Mouse (Mus musculus): ENCODE measurements around the gene Iqsec2. TPM values are rescaled to one million over a fixed set of nuclear protein-coding genes. Genes with fewer than 3 reads are reported as not detected.

The Iqsec2 gene
- polyA plus RNA-seq, 1 experiment from 2014 or later = 0.60 TPM

DNA sequence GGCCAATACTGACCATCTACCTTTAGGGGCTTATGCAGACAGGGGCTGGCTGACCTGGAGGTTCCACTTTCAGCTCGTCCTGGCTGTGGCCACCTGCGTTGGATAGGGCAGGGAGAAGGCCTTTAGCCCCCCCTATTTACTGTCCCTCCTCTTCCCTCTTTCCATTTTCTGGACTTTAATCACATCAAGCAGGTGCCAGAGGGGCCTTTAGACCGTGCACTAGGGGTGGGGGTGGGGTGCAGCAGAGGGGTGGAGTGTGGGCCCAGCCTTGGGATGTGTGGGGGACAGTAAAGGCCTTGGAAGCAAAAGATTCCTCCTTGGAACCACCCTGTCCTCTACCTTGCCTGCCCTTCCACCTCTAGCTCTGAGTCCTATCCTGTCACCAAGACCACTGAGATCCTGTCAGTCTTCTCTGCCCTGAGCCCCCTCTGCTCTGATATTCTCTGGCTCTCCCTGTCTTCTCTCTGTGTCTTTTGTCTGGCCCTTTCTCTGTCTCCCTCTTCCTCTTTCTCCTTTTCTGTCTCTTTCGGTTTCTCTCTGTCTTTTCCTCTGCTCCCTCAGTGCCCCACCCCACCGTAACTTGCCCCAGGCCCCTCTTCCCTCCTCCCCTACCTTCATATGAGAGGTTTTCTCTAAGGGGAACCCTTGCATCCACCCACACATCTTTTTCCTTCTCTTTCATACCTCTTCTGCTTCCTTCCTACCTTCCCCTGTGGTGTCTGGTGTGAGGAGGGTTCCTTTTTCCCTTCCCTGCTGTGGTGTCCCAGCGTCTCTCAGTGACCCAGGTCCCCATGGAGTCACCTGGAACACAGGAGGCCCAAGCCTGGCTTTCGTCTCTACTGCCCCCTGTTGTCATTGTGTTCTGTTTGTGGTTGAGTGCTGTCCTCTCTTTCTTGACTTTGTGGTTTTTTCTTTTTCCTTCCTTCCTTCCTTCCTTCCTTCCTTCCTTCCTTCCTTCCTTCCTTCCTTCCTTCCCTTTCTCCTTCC lies 35.9 kb downstream of the Iqsec2 start:
- peak overlapping the region; percentile 26; the same call in 1 of the 2 replicates for H3K4me2 ChIP-seq
- no peak overlapping the region for H3K9ac ChIP-seq
- H3K27ac ChIP-seq = no peak overlapping the region
- ATAC-seq (ENCODE audit: low read depth) (no peak; the same call in 1 of the 2 replicates), DNase-seq (no peak)
- H3K27me3 ChIP-seq = peaks cover 3% of the 10 kb centered on the region; the same call in 1 of the 2 replicates
- 39% methylated on average over 7 of the region's 7 CpGs for WGBS (ENCODE audit: insufficient replicate concordance)
- no peak overlapping the region for H3K4me3 ChIP-seq (replicated peaks)
- no peaks in the 10 kb centered on the region for H3K36me3 ChIP-seq
- no peaks in the 10 kb centered on the region for H3K4me1 ChIP-seq (replicated peaks)
- no peaks in the 10 kb centered on the region for H3K9me3 ChIP-seq (replicated peaks)

DNA sequence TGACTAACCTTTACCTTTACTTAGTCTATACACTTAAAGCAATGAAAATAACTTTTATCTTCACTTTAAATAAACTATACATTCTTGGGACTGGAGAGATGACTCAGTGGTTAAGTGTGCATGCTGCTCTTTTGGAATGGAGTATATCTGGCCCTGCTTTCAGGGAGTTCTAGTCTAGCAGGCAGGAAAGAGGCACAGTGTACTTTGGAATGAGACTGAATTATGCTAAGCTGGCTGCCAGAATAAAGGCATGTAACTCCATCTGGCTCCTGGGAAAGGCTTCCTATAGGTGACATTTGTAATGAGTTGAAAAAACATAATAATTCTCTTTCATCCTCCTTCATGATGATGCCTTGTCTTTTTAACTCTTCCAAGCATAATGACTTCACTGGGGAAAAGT lies 43.1 kb downstream of the Iqsec2 start:
- no peak overlapping the region for H3K27ac ChIP-seq
- ATAC-seq (ENCODE audit: low read depth) = no peak
- no peak overlapping the region for H3K4me2 ChIP-seq
- H3K36me3 ChIP-seq = no peaks in the 10 kb centered on the region
- H3K9me3 ChIP-seq (replicated peaks) = no peaks in the 10 kb centered on the region
- H3K9ac ChIP-seq = no peak overlapping the region
- DNase-seq = no peak
- H3K4me1 ChIP-seq (replicated peaks) = no peaks in the 10 kb centered on the region
- peaks cover 10% of the 10 kb centered on the region; the same call in 1 of the 2 replicates for H3K27me3 ChIP-seq
- no peak overlapping the region for H3K4me3 ChIP-seq (replicated peaks)

DNA sequence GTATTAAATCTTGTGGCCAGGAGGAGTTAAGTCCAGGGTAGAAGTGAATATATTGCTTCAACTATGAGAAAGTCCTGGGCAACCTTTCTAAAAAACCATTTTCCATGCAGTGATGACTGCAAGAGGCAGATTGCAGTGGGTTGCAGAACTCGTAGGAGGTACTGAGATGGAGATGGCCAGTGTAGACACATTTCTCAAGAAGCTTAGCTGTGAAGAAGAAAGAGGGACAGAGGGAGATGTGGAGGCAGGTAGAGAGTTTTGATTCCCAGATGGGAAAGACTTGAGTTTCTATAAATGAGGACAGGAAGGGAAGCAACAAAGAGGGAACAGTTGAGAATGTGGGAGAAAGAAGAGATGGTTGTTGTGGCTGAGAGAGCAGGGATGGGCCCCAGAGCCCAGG lies 47.2 kb downstream of the Iqsec2 start:
- no peak overlapping the region for H3K4me2 ChIP-seq
- peaks cover 25% of the 10 kb centered on the region; the same call in 1 of the 2 replicates for H3K27me3 ChIP-seq
- H3K9me3 ChIP-seq (replicated peaks) = no peaks in the 10 kb centered on the region
- no peak overlapping the region for H3K4me3 ChIP-seq (replicated peaks)
- no peak overlapping the region for H3K9ac ChIP-seq
- no peaks in the 10 kb centered on the region for H3K4me1 ChIP-seq (replicated peaks)
- 55% methylated on average over 1 of the region's 1 CpGs for WGBS (ENCODE audit: insufficient replicate concordance)
- no peak overlapping the region for H3K27ac ChIP-seq
- no peak for ATAC-seq (ENCODE audit: low read depth)
- no peaks in the 10 kb centered on the region for H3K36me3 ChIP-seq
- no peak for DNase-seq

DNA sequence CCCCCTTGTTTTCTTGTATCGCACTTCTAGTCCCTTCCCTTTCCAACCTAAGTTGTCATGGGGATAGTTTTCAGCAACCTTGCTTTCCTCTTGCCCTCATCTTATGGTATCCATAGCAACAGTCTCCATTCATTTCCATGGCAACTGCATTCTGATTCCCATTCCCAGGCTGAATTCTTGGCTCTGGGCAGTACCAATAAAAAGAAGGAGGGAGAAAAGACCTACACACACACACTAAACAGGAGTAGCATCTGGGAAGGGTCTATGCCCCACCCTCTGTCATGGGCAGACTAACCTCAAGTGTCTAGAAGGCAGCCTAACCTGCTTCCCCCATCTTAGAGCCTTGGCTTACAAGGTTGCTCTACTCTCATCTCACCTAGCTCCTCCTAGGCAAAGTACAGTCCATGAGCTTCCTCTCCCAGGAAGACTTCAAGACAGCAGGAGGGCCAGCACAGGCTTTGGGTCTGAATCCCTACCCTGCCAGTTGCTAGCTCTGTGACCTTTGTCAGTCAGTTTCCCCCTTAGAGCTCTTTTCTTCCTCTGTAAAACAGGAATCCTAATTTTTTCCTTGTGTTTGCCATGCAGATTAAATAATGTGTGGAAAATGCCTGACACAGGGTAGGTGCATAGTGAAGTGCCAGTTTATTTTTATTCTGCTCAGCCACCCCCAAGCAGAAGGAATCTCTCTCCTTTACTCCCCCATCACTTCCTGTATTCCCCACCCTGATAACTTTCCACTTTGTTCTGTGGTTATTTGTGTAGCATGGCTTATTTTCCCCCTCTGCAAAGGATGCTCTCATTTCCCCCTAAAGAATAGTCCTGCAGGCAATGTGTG lies 54.0 kb downstream of the Iqsec2 start:
- Histone ChIP-seq H3K4me1 (replicated peaks) (peaks cover 3% of the 10 kb centered on the region), H3K9ac (no peak overlapping the region), H3K27me3 (peaks cover 37% of the 10 kb centered on the region), H3K36me3 (no peaks in the 10 kb centered on the region), H3K27ac (no peak overlapping the region), H3K4me3 (replicated peaks) (no peak overlapping the region), H3K9me3 (replicated peaks) (no peaks in the 10 kb centered on the region), H3K4me2 (no peak overlapping the region)
- ATAC-seq (ENCODE audit: low read depth) = no peak
- 65% methylated on average over 1 of the region's 1 CpGs for WGBS (ENCODE audit: insufficient replicate concordance)
- DNase-seq = no peak

DNA sequence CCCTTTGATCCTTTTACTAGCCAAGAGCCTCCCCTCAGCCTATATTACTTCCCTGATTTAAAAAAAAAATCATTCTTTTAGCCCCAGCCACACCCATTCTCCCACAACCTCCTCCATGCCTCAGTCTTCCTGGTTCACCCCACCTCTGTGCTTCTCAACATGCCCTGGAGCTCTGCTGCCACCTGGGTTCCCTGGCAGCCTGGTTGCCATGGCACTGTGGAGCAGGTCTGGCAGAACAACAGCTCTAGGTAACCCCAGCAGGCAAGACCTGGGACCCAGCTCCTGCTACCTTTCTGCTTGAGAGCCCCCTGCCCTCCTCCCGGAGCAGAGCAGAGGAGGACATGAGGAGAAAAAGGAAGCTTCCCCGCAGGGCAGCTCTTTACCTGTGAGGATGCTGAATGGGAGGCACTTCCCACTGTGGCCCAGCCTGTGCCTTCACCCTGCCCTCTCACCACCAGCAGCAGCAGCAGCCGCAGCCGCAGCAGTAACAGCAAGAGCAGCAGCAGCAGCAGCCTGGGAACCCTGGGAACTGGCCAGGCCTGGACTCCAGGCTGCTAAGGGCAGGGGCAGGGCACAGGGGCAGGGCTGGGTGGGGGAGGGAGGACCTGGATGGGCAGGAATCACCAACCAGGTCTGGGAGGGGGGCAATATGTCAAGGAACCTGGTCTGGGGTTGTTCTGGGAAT lies 57.8 kb downstream of the Iqsec2 start:
- Histone ChIP-seq H3K9ac (no peak overlapping the region), H3K27ac (no peak overlapping the region), H3K4me1 (replicated peaks) (peaks cover 5% of the 10 kb centered on the region), H3K36me3 (no peaks in the 10 kb centered on the region), H3K4me3 (replicated peaks) (no peak overlapping the region), H3K9me3 (replicated peaks) (no peaks in the 10 kb centered on the region), H3K27me3 (peaks cover 36% of the 10 kb centered on the region), H3K4me2 (no peak overlapping the region)
- ATAC-seq (ENCODE audit: low read depth) (no peak), DNase-seq (no peak)
- WGBS (ENCODE audit: insufficient replicate concordance) = 48% methylated on average over 4 of the region's 4 CpGs

DNA sequence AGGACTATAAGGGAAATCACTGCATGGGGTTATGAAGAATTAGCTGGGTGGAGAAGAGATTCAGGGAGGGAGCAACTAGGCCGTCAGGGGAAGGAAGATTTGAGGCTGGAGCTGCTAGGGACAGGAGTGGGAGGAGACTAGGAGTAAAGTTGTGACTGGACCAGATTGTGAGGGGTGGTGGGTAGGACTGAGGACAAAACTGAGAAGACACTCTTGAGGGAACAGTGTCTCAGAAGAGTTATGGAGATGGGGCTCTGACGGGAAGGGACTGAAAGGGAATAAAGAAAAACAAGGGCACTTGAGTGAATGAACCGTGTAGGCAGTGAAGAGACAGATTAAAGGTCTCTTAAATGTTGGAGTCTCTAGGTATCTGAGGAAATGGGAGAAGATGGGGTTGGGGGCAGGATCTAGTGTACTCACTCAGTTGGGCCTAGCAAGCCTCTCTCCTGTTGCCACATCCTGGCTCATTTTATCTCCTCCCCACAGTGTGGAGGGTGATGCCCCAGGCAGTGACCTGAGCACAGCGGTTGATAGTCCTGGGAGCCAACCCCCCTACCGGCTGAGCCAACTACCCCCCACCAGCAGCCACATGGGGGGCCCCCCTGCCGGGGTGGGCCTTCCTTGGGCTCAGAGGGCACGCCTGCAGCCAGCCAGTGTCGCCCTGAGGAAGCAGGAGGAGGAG lies 58.5 kb downstream of the Iqsec2 start:
- Histone ChIP-seq H3K4me3 (replicated peaks) (no peak overlapping the region), H3K27me3 (peaks cover 30% of the 10 kb centered on the region), H3K4me1 (replicated peaks) (peaks cover 5% of the 10 kb centered on the region), H3K27ac (no peak overlapping the region), H3K4me2 (no peak overlapping the region), H3K9me3 (replicated peaks) (no peaks in the 10 kb centered on the region), H3K9ac (no peak overlapping the region), H3K36me3 (no peaks in the 10 kb centered on the region)
- no peak for ATAC-seq (ENCODE audit: low read depth)
- no peak for DNase-seq
- 28% methylated on average over 8 of the region's 8 CpGs for WGBS (ENCODE audit: insufficient replicate concordance)

DNA sequence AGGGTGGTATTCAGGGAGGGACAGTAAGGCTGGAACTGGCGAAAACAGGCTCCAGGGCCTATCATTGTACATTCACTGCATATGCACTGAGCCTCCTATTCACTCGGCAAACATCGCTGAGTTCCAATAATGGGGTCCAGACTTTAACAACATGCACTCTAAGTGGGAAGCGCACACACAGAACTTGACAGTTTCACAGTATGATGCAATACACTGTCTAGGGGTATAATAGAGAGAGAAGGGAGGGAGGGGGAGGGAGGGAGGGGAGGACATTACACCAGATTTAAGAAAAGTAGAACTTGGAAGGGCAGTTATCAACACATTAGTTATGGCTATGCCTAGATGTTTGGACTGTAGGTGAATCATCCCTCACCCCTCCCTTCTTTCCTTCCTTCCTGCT lies 59.2 kb downstream of the Iqsec2 start:
- Histone ChIP-seq H3K9me3 (replicated peaks) (no peaks in the 10 kb centered on the region), H3K4me2 (no peak overlapping the region), H3K27ac (no peak overlapping the region), H3K4me3 (replicated peaks) (no peak overlapping the region), H3K27me3 (peaks cover 25% of the 10 kb centered on the region), H3K4me1 (replicated peaks) (peaks cover 5% of the 10 kb centered on the region), H3K9ac (no peak overlapping the region), H3K36me3 (no peaks in the 10 kb centered on the region)
- ATAC-seq (ENCODE audit: low read depth) (no peak), DNase-seq (no peak)
- 67% methylated on average over 4 of the region's 4 CpGs for WGBS (ENCODE audit: insufficient replicate concordance)

DNA sequence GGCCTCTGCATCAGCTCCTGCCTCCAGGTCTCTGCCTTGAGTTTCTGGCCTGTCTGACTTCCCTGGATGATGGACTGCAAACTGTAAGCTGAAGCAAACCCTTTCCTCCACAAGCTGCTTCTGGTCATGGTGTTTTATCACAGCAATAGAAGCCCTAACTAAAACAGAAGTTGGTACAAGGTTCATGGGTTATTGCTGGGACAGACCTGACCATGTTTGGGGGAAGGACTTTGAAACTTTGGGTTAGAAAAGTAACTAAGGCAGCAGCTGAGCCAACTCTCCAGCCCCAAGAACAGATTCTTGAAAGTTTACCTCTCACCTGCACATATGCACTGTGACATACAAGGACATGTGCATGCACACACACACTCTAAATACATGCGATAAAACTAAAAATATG lies 61.4 kb downstream of the Iqsec2 start:
- Histone ChIP-seq H3K36me3 (no peaks in the 10 kb centered on the region), H3K4me2 (no peak overlapping the region), H3K4me1 (replicated peaks) (peaks cover 5% of the 10 kb centered on the region), H3K27me3 (peaks cover 20% of the 10 kb centered on the region; the same call in 1 of the 2 replicates), H3K27ac (no peak overlapping the region), H3K4me3 (replicated peaks) (no peak overlapping the region), H3K9ac (no peak overlapping the region), H3K9me3 (replicated peaks) (no peaks in the 10 kb centered on the region)
- 83% methylated on average over 1 of the region's 1 CpGs for WGBS (ENCODE audit: insufficient replicate concordance)
- ATAC-seq (ENCODE audit: low read depth) = no peak
- no peak for DNase-seq

DNA sequence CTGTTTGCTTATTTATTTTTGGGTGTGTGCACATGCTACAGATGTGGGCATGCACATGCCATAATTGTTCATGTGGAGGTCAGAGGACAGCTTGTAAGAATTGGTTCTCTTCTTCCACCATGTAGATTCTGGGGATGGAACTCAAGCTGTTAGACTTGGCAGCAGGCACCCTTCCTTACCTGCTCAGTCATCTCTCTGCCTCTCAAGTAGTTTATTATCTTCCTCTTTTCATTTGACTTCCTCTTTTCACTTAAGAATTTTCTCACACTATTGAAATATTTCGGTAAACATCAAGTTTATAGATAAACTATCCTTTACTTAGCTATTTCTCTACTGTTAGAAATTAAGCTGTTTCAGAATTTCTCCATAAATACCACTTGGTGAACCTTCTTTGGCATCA lies 70.6 kb downstream of the Iqsec2 start:
- Histone ChIP-seq H3K27me3 (peaks cover 35% of the 10 kb centered on the region; the same call in 1 of the 2 replicates), H3K4me3 (replicated peaks) (no peak overlapping the region), H3K27ac (no peak overlapping the region), H3K4me1 (replicated peaks) (no peaks in the 10 kb centered on the region), H3K9ac (no peak overlapping the region), H3K36me3 (no peaks in the 10 kb centered on the region), H3K9me3 (replicated peaks) (no peaks in the 10 kb centered on the region), H3K4me2 (no peak overlapping the region)
- DNase-seq (no peak), ATAC-seq (ENCODE audit: low read depth) (no peak)
- 43% methylated on average over 1 of the region's 1 CpGs for WGBS (ENCODE audit: insufficient replicate concordance)

DNA sequence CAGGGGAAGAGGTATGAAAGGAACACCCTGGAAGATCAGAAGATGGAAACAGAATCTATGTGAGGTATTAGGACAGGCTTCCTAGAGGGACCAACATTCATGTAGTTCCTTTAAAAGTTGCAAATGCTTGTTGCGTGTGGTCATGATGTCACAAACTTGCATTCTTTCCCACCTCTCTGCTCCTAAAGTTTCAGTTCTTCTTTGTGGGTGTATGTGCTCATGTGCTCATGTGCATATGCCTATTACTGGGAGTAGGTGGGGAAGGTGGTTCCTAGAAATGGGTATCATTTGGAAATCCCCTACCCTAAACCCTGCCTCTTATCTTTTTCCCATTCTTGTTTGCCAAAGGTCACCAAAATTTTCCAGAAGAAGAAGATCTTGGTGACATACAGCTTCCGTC lies 74.5 kb downstream of the Iqsec2 start:
- ATAC-seq (ENCODE audit: low read depth) (no peak), DNase-seq (no peak)
- no peak overlapping the region for H3K4me2 ChIP-seq
- WGBS (ENCODE audit: insufficient replicate concordance) = 89% methylated on average over 2 of the region's 2 CpGs
- no peak overlapping the region for H3K27ac ChIP-seq
- peaks cover 26% of the 10 kb centered on the region; the same call in 1 of the 2 replicates for H3K27me3 ChIP-seq
- H3K9ac ChIP-seq = no peak overlapping the region
- H3K9me3 ChIP-seq (replicated peaks) = no peaks in the 10 kb centered on the region
- H3K4me3 ChIP-seq (replicated peaks) = no peak overlapping the region
- H3K36me3 ChIP-seq = no peaks in the 10 kb centered on the region
- no peaks in the 10 kb centered on the region for H3K4me1 ChIP-seq (replicated peaks)

All from liver, embryonic 13.5 days (tissue).